15 mouse cellular contexts compared by ENCODE assay signal in genomic region chr10:86351287-86351686, GRCm38 (mm10). TPM values are rescaled to one million over a fixed set of nuclear protein-coding genes. Genes with fewer than 3 reads are reported as not detected.
"Had no signal": no experiment of that assay in that cellular context is flagged by ENCODE, and none has a peak within 500 bp of the region (broad histone marks: within the 10 kb centered on the region; RNA-seq: fewer than 3 reads in every experiment).

No protein-coding gene starts in this region.

- H3K4me3 ChIP-seq: limb, embryonic 13.5 days; midbrain, embryonic 15.5 days; neural tube, embryonic 12.5 days had no signal

- H3K27me3 ChIP-seq: limb, embryonic 13.5 days; midbrain, embryonic 15.5 days; neural tube, embryonic 12.5 days had no signal

- H3K9me3 ChIP-seq: limb, embryonic 13.5 days; midbrain, embryonic 15.5 days; neural tube, embryonic 12.5 days had no signal

- H3K4me2 ChIP-seq: limb, embryonic 13.5 days; midbrain, embryonic 11.5 days; midbrain, embryonic 15.5 days; neural tube, embryonic 12.5 days had no signal

- H3K36me3 ChIP-seq: neural tube, embryonic 12.5 days had no signal

- H3K9ac ChIP-seq: limb, embryonic 13.5 days; midbrain, embryonic 15.5 days; neural tube, embryonic 12.5 days had no signal

- ATAC-seq: midbrain, embryonic 15.5 days had no signal

- DNase-seq: kidney, adult 18-20 months; layer of hippocampus, adult 9-11 months; layer of hippocampus, postnatal 36 days; lung, adult 18-20 months; retina, postnatal 1 day; right cerebral cortex, postnatal 4 days; spleen, adult 18-20 months; thymus, adult 18-20 months; thymus, postnatal 14 days had no signal

- H3K4me1 ChIP-seq: midbrain, embryonic 15.5 days; neural tube, embryonic 12.5 days had no signal

- H3K27ac ChIP-seq: kidney, postnatal 0 days; limb, embryonic 13.5 days; midbrain, embryonic 15.5 days; neural tube, embryonic 12.5 days had no signal

RNA-seq across cellular contexts. Expression of gene Timp3, which starts 51.1 kb away (rescaled TPM):
- total RNA-seq: monocyte, adult 5-6 weeks had no signal
